Mouse (Mus musculus): ENCODE measurements around the gene Acadl.

GRCm38 (mm10) chr1:66797962-66798361 is 65.1 kb downstream of the Acadl start:
- TF ChIP-seq POLR2A (IDR thresholded peaks at IDR 0.05; ENCODE audit: low read depth, low read length) (no peak), CTCF (IDR thresholded peaks at IDR 0.05; ENCODE audit: borderline replicate concordance, insufficient read depth, low read length) (no peak)

Data from embryonic fibroblast, embryonic 13.5 days (primary cell).